Mouse (Mus musculus) ES-E14 (cell line): ENCODE data around the gene Dhrs4.

ENCODE experiments used
- CHD2 ChIP-seq: IDR thresholded peaks from 2 replicates; pipeline ENCODE4 v1.6.1; 2014; ENCODE audit warnings: mild to moderate bottlenecking, low read depth, low read length, inconsistent platforms
- HCFC1 ChIP-seq: IDR thresholded peaks from 2 replicates; pipeline ENCODE4 v1.6.1; 2012; ENCODE audit warnings: low read length, inconsistent platforms, borderline replicate concordance; ENCODE audit not compliant: insufficient read depth

DNA sequence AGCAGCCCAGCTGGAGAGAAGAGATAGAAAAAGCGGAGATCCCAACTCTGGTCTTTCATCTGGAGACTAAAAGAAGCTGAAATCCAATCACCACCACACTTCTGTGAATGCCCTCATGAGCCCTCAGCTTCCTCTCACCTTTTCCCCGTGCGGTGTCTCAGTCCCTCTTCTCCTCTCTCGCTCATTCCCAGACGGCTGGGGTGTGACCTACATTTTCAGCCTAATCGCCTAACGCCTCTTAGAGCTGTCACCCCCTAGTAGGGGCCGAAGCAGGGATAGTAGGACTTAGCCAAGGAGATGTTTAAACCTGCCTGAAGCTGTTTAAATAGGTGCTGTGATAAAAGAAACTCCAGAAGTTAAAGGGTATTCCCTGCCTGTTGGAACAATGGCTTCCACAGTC is 46.2 kb downstream of the Dhrs4 start, which contains the start of gene Nrl:
- no peak for TF ChIP-seq CHD2
- TF ChIP-seq HCFC1 = no peak
